Mouse (Mus musculus): ENCODE measurements at regions not wholly inside any gene's neighbourhood (a gene's known extent, or its start where the extent isn't known, plus 50 kb on each side); places are given as distances from the start of the nearest gene placed in this dataset.

GRCm38 (mm10) chr4:106163220-106163619 lies 152.8 kb upstream of the Usp24 start:
- in situ Hi-C loops (cut with MboI, MseI) = loop anchor here in 1 of 2 experiments (25.0 kb wide), 1 partner anchor 801 kb away; no protein-coding TSS in a partner anchor

GRCm38 (mm10) chr4:106167716-106168115 lies 148.3 kb upstream of the Usp24 start:
- in situ Hi-C loops (cut with MboI, MseI) = loop anchor here in 1 of 2 experiments (25.0 kb wide), 1 partner anchor 805 kb away; no protein-coding TSS in a partner anchor

GRCm38 (mm10) chr4:106168741-106169140 lies 147.3 kb upstream of the Usp24 start:
- in situ Hi-C loops (cut with MboI, MseI) = loop anchor here in 1 of 2 experiments (25.0 kb wide), 1 partner anchor 806 kb away; no protein-coding TSS in a partner anchor

- in situ Hi-C loops (cut with MboI, MseI) = loop anchor here in 1 of 2 experiments (25.0 kb wide), 1 partner anchor 807 kb away; no protein-coding TSS in a partner anchor
These were observed 146.5 kb upstream of the Usp24 start for GRCm38 (mm10) chr4:106169466-106169865.

- in situ Hi-C loops (cut with MboI, MseI) = loop anchor here in 1 of 2 experiments (25.0 kb wide), 1 partner anchor 808 kb away; no protein-coding TSS in a partner anchor
These were observed 145.3 kb upstream of the Usp24 start for GRCm38 (mm10) chr4:106170731-106171130.

- in situ Hi-C loops (cut with MboI, MseI) = no loop called here
These were observed 140.7 kb upstream of the Usp24 start for GRCm38 (mm10) chr4:106175352-106175751.

- in situ Hi-C loops (cut with MboI, MseI) = no loop called here
These were observed 130.1 kb upstream of the Usp24 start for GRCm38 (mm10) chr4:106185745-106186501.

GRCm38 (mm10) chr4:106186684-106187083 lies 129.3 kb upstream of the Usp24 start:
- in situ Hi-C loops (cut with MboI, MseI) = no loop called here

- in situ Hi-C loops (cut with MboI, MseI) = no loop called here
These were observed 125.8 kb upstream of the Usp24 start for GRCm38 (mm10) chr4:106190248-106190647.

GRCm38 (mm10) chr4:106191331-106191730 lies 124.7 kb upstream of the Usp24 start:
- in situ Hi-C loops (cut with MboI, MseI) = no loop called here

- in situ Hi-C loops (cut with MboI, MseI) = no loop called here
These were observed 124.2 kb upstream of the Usp24 start for GRCm38 (mm10) chr4:106191843-106192242.

GRCm38 (mm10) chr4:106193204-106193945 lies 122.6 kb upstream of the Usp24 start:
- in situ Hi-C loops (cut with MboI, MseI) = no loop called here

GRCm38 (mm10) chr4:106195497-106196166 lies 120.4 kb upstream of the Usp24 start:
- in situ Hi-C loops (cut with MboI, MseI) = no loop called here

- in situ Hi-C loops (cut with MboI, MseI) = no loop called here
These were observed 116.2 kb upstream of the Usp24 start for GRCm38 (mm10) chr4:106199833-106200232.

GRCm38 (mm10) chr4:106200241-106200640 lies 115.8 kb upstream of the Usp24 start:
- in situ Hi-C loops (cut with MboI, MseI) = no loop called here

- in situ Hi-C loops (cut with MboI, MseI) = no loop called here
These were observed 113.5 kb upstream of the Usp24 start for GRCm38 (mm10) chr4:106202554-106202953.

- in situ Hi-C loops (cut with MboI, MseI) = no loop called here
These were observed 110.8 kb upstream of the Usp24 start for GRCm38 (mm10) chr4:106205200-106205599.

- in situ Hi-C loops (cut with MboI, MseI) = no loop called here
These were observed 110.0 kb upstream of the Usp24 start for GRCm38 (mm10) chr4:106206023-106206422.

- in situ Hi-C loops (cut with MboI, MseI) = no loop called here
These were observed 106.5 kb upstream of the Usp24 start for GRCm38 (mm10) chr4:106209465-106209864.

- in situ Hi-C loops (cut with MboI, MseI) = loop anchor here in 1 of 2 experiments (10.0 kb wide), 1 partner anchor 1075 kb away; no protein-coding TSS in a partner anchor
These were observed 106.0 kb upstream of the Usp24 start for GRCm38 (mm10) chr4:106209975-106210374.

- in situ Hi-C loops (cut with MboI, MseI) = loop anchor here in 1 of 2 experiments (10.0 kb wide), 1 partner anchor 1079 kb away; no protein-coding TSS in a partner anchor
These were observed 101.8 kb upstream of the Usp24 start for GRCm38 (mm10) chr4:106214170-106214569.

- in situ Hi-C loops (cut with MboI, MseI) = no loop called here
These were observed 95.4 kb upstream of the Usp24 start for GRCm38 (mm10) chr4:106220621-106221020.
